Mouse (Mus musculus) kidney, embryonic 14.5 days (tissue): ENCODE results near the gene Hmg20b. TPM values are rescaled to one million over a fixed set of nuclear protein-coding genes. Genes with fewer than 3 reads are reported as not detected.

ENCODE experiments used
- ATAC-seq: fragments of 200-750 bp; cut with Nextera tagmentation; 2 replicates; pipeline ENCODE4 v1.8.0; 2017; ENCODE audit warnings: moderate number of reproducible peaks, mild to moderate bottlenecking, moderate TSS enrichment, moderate library complexity; ENCODE audit not compliant: low FRiP score, low TSS enrichment
- H3K27ac ChIP-seq: fragments of 300-500 bp; sonication (generic); 2 replicates; pipeline ENCODE4 v1.5.1; 2014; ENCODE audit warnings: low read depth, mild to moderate bottlenecking, low read length, moderate library complexity, mixed read lengths
- H3K27me3 ChIP-seq: fragments of 300-500 bp; sonication (generic); 2 replicates; pipeline ENCODE4 v1.6.1; 2014; ENCODE audit warnings: mild to moderate bottlenecking, low read length; ENCODE audit not compliant: control insufficient read depth, insufficient read depth
- H3K36me3 ChIP-seq: fragments of 300-500 bp; sonication (generic); 2 replicates; pipeline ENCODE4 v1.6.1; 2014; ENCODE audit warnings: low read length, mixed read lengths; ENCODE audit not compliant: control insufficient read depth, insufficient read depth
- H3K4me1 ChIP-seq: fragments of 300-500 bp; sonication (generic); 2 replicates; pipeline ENCODE4 v1.6.1; 2014; ENCODE audit warnings: low read length, mixed read lengths; ENCODE audit not compliant: control insufficient read depth, insufficient read depth
- H3K4me2 ChIP-seq: fragments of 300-500 bp; sonication (generic); replicated peaks from 2 replicates; pipeline ENCODE4 v1.6.1; 2014; ENCODE audit warnings: low read depth, mild to moderate bottlenecking, low read length
- H3K4me3 ChIP-seq: fragments of 300-500 bp; sonication (generic); 2 replicates; pipeline ENCODE4 v1.5.1; 2014; ENCODE audit warnings: mild to moderate bottlenecking, low read length
- H3K9ac ChIP-seq: fragments of 300-500 bp; sonication (generic); 2 replicates; pipeline ENCODE4 v1.6.1; 2014; ENCODE audit warnings: low read depth, mild to moderate bottlenecking, low read length, moderate library complexity
- H3K9me3 ChIP-seq: fragments of 300-500 bp; sonication (generic); 2 replicates; pipeline ENCODE4 v1.6.1; 2016; ENCODE audit warnings: low read length; ENCODE audit not compliant: control insufficient read depth
- WGBS: fragments of 180-500 bp; shearing (Covaris S2); extraction: QIAGEN DNeasy Blood & Tissue Kit; methylation state at CpG from one replicate; pipeline ENCODE4 v1.1.7; 2014; 5-methylcytosine and 5-hydroxymethylcytosine counted together
- polyA plus RNA-seq: library from polyadenylated mRNA; unstranded; fragments of >200 nt; fragmentation: Nextera tagmentation; extraction: Ambion mirVana; gene quantifications from 2 replicates; pipeline ENCODE4 v1.2.1, GENCODE M21; 2014

Gene Hmg20b
- polyA plus RNA-seq, 1 experiment from 2014 or later: 115 TPM

DNA sequence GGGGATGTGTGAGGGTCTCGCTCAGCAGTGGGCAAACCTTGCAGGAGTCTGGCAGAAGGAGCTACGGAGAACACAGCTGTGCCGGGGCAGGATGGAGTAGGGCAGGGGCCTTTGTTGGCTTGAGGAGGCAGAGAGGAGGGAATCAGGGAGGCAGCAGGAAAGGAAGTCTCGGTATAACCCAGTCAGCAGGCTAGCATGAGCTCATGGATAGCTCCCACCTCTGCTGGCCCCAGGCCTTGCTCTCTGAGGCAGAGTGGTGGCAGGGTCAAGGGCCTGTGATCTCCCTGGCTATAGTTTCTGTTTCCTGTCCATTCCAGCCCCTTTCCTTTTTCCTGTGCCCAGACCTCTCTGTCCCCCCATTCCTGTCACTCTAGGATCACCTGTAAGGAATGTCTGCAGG is 48.0 kb downstream of the Hmg20b start:
- no peaks in the 10 kb centered on the region for H3K27me3 ChIP-seq
- H3K9ac ChIP-seq: no peak overlapping the region
- WGBS: 61% methylated on average over 4 of the region's 4 CpGs
- no peak overlapping the region for H3K4me3 ChIP-seq
- no peak overlapping the region for H3K27ac ChIP-seq
- no peak for ATAC-seq
- no peak overlapping the region for H3K4me2 ChIP-seq
- H3K4me1 ChIP-seq: peaks cover 45% of the 10 kb centered on the region
- peaks cover 17% of the 10 kb centered on the region for H3K36me3 ChIP-seq
- H3K9me3 ChIP-seq: no peaks in the 10 kb centered on the region

- peaks cover 45% of the 10 kb centered on the region for H3K4me1 ChIP-seq
- no peak overlapping the region for H3K9ac ChIP-seq
- 74% methylated on average over 9 of the region's 9 CpGs for WGBS
These were observed 49.0 kb downstream of the Hmg20b start for GRCm38 (mm10) chr10:81301321-81301720.

DNA sequence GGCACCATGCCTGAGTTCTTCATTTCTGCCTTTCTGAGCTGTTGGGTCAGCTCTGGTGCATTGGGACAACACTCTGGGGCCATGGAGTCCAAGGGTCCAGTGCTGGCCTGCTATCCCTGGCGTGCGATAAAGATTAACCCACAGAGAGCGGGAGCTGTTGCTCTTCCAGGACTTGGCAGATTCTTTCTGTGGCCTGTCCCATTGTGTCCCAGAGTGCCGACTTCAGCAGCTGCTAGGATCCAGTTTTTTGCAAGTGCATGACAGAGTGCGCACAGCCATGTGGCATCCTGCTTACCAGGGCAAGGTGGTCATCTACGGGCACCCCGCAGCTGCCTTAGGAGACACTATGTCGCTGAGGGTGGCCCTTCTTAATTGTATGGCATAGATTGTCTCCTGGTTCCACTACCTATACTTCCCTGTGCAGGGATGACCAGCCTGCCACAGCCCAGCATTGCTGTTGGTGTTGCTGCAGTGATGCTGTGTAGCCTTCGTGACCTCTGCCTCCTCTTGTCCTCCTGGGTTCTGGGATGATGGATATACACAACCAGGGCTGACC is 49.9 kb downstream of the Hmg20b start:
- no peaks in the 10 kb centered on the region for H3K27me3 ChIP-seq
- peaks cover 45% of the 10 kb centered on the region for H3K4me1 ChIP-seq
- peak overlapping the region; percentile 82; the same call in 1 of the 2 replicates for H3K27ac ChIP-seq
- WGBS: 79% methylated on average over 9 of the region's 9 CpGs
- no peak overlapping the region for H3K4me3 ChIP-seq
- no peak overlapping the region for H3K9ac ChIP-seq
- ATAC-seq: no peak
- no peaks in the 10 kb centered on the region for H3K36me3 ChIP-seq
- H3K4me2 ChIP-seq: 0 out of 2 replicates have a peak overlapping the region, but pooled peaks have one; percentile 6
- no peaks in the 10 kb centered on the region for H3K9me3 ChIP-seq

More at GRCm38 (mm10) chr10:81301321-81301720, 49.0 kb downstream of the Hmg20b start:
- peaks cover 7% of the 10 kb centered on the region for H3K36me3 ChIP-seq
- H3K9me3 ChIP-seq: no peaks in the 10 kb centered on the region
- H3K27ac ChIP-seq: no peak overlapping the region
- H3K4me2 ChIP-seq: no peak overlapping the region
- no peak overlapping the region for H3K4me3 ChIP-seq
- ATAC-seq: no peak
- no peaks in the 10 kb centered on the region for H3K27me3 ChIP-seq

- Histone ChIP-seq H3K4me1 (peaks cover 48% of the 10 kb centered on the region), H3K4me2 (no peak overlapping the region), H3K27ac (peak overlapping the region; percentile 82), H3K9me3 (no peaks in the 10 kb centered on the region), H3K27me3 (no peaks in the 10 kb centered on the region), H3K36me3 (no peaks in the 10 kb centered on the region), H3K4me3 (no peak overlapping the region), H3K9ac (0 out of 2 replicates have a peak overlapping the region, but pooled peaks have one; percentile 18)
- WGBS: 84% methylated on average over 14 of the region's 14 CpGs
- no peak for ATAC-seq
These were observed 50.5 kb downstream of the Hmg20b start for GRCm38 (mm10) chr10:81299585-81300351.

- Histone ChIP-seq H3K9ac (no peak overlapping the region), H3K4me1 (peaks cover 61% of the 10 kb centered on the region), H3K27ac (no peak overlapping the region), H3K27me3 (no peaks in the 10 kb centered on the region), H3K9me3 (no peaks in the 10 kb centered on the region), H3K36me3 (no peaks in the 10 kb centered on the region), H3K4me3 (no peak overlapping the region), H3K4me2 (no peak overlapping the region)
- 89% methylated on average over 17 of the region's 17 CpGs for WGBS
- no peak for ATAC-seq
These were observed 51.7 kb downstream of the Hmg20b start for GRCm38 (mm10) chr10:81298369-81299100.

DNA sequence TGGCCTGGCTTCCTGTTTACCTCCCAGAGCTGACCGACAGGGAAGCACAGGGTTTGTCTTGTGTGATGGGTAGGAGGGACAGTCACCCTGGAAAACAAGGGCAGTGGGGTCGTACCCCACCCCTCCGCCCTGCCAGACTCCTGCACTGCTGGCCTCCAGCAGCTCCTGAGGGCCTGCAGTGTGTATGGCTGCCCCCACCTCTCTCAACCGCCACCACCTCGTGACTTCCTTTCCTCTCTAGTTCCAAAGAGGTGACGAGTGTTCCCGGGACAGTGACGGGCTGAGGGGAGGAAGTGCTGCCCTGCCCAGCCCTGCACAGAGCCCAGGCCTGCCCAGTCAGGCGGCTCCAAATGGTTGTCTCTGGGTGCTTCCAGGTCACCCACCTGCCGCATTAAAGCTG is 52.4 kb downstream of the Hmg20b start:
- Histone ChIP-seq H3K4me1 (peaks cover 55% of the 10 kb centered on the region), H3K9me3 (no peaks in the 10 kb centered on the region), H3K36me3 (no peaks in the 10 kb centered on the region), H3K27me3 (no peaks in the 10 kb centered on the region), H3K27ac (peak overlapping the region; percentile 55; the same call in 1 of the 2 replicates), H3K4me3 (no peak overlapping the region), H3K9ac (no peak overlapping the region), H3K4me2 (peak overlapping the region; percentile 3; the same call in 1 of the 2 replicates)
- ATAC-seq: 0 out of 2 replicates have a peak, but pooled peaks have one; percentile 5
- WGBS: 42% methylated on average over 10 of the region's 10 CpGs

- WGBS: 75% methylated on average over 6 of the region's 6 CpGs
- no peaks in the 10 kb centered on the region for H3K9me3 ChIP-seq
- H3K36me3 ChIP-seq: no peaks in the 10 kb centered on the region
- H3K4me2 ChIP-seq: no peak overlapping the region
- no peak overlapping the region for H3K4me3 ChIP-seq
- H3K9ac ChIP-seq: no peak overlapping the region
- H3K27ac ChIP-seq: peak overlapping the region; percentile 55; the same call in 1 of the 2 replicates
- H3K27me3 ChIP-seq: no peaks in the 10 kb centered on the region
- H3K4me1 ChIP-seq: peaks cover 49% of the 10 kb centered on the region
- no peak for ATAC-seq
These were observed 53.0 kb downstream of the Hmg20b start for GRCm38 (mm10) chr10:81297246-81297645.
